Mouse (Mus musculus): ENCODE data around the gene Rnf157.

GRCm38 (mm10) chr11:116442129-116442866 is 29.5 kb upstream of the Rnf157 start:
- TF ChIP-seq POLR2A (IDR thresholded peaks at IDR 0.05; ENCODE audit: low read depth, low read length) (no peak), CTCF (IDR thresholded peaks at IDR 0.05; ENCODE audit: extremely low read depth, insufficient read length, insufficient replicate concordance, low read depth, low read length) (no peak)
